Comparison of ENCODE assay signal across 20 mouse cellular contexts in genomic region chr9:54536236-54536635, GRCm38 (mm10). TPM values are rescaled to one million over a fixed set of nuclear protein-coding genes. Genes with fewer than 3 reads are reported as not detected.
A peak's percentile ranks its signal among the peaks of the same experiment; 100 is the strongest.
DNase-seq lines count a peak whose midpoint lies in the region; ATAC-seq and TF ChIP-seq lines count a peak whose summit lies in the region.
"Had no signal": no experiment of that assay in that cellular context is flagged by ENCODE, and none has a peak within 500 bp of the region (broad histone marks: within the 10 kb centered on the region; RNA-seq: fewer than 3 reads in every experiment).

No protein-coding gene starts in this region.

- H3K36me3 ChIP-seq in forebrain, embryonic 15.5 days = no peaks in the 10 kb centered on the region
- H3K36me3 ChIP-seq in forebrain, embryonic 12.5 days (replicated peaks) = no peaks in the 10 kb centered on the region
- no peaks in the 10 kb centered on the region for H3K36me3 ChIP-seq in forebrain, embryonic 16.5 days (ENCODE audit: control insufficient read depth, insufficient read depth)
- no peaks in the 10 kb centered on the region for H3K36me3 ChIP-seq in hindbrain, postnatal 0 days (ENCODE audit: insufficient read depth, low read length)
- H3K36me3 ChIP-seq: embryonic facial prominence, embryonic 15.5 days; heart, embryonic 15.5 days; neural tube, embryonic 12.5 days had no signal

- TF ChIP-seq CTCF in hindbrain, postnatal 0 days (IDR thresholded peaks at IDR 0.05; ENCODE audit: low read depth) = no peak

- H3K9ac ChIP-seq in forebrain, embryonic 15.5 days (replicated peaks) = no peak overlapping the region
- no peak overlapping the region for H3K9ac ChIP-seq in forebrain, embryonic 12.5 days
- H3K9ac ChIP-seq in forebrain, embryonic 16.5 days (replicated peaks; ENCODE audit: low read depth, low read length) = no peak overlapping the region
- H3K9ac ChIP-seq in hindbrain, postnatal 0 days (replicated peaks; ENCODE audit: low read length) = no peak overlapping the region
- H3K9ac ChIP-seq: embryonic facial prominence, embryonic 15.5 days; heart, embryonic 15.5 days; liver, embryonic 14.5 days; neural tube, embryonic 12.5 days had no signal

- ATAC-seq in forebrain, embryonic 15.5 days (replicated peaks) = 0 out of 2 replicates have a peak, but pooled peaks have one; percentile 12
- ATAC-seq in forebrain, embryonic 12.5 days (ENCODE audit: low FRiP score) = no peak
- 0 out of 2 replicates have a peak, but pooled peaks have one; percentile 5 for ATAC-seq in forebrain, embryonic 16.5 days
- ATAC-seq in hindbrain, postnatal 0 days = no peak
- ATAC-seq: activated CD4-positive, CD25-positive, alpha-beta regulatory T cell, adult 4 months; inflammation-experienced regulatory T-cells, adult 6 months; midbrain, embryonic 16.5 days had no signal

- no peaks in the 10 kb centered on the region for H3K27me3 ChIP-seq in forebrain, embryonic 15.5 days
- no peaks in the 10 kb centered on the region for H3K27me3 ChIP-seq in forebrain, embryonic 12.5 days
- no peaks in the 10 kb centered on the region for H3K27me3 ChIP-seq in forebrain, embryonic 16.5 days (replicated peaks; ENCODE audit: control insufficient read depth, insufficient read depth, low read length)
- no peaks in the 10 kb centered on the region for H3K27me3 ChIP-seq in hindbrain, postnatal 0 days (ENCODE audit: insufficient read depth, low read length)
- H3K27me3 ChIP-seq: embryonic facial prominence, embryonic 15.5 days; heart, embryonic 15.5 days; neural tube, embryonic 12.5 days had no signal

- no peak overlapping the region for H3K4me3 ChIP-seq in forebrain, embryonic 15.5 days
- no peak overlapping the region for H3K4me3 ChIP-seq in forebrain, embryonic 12.5 days (replicated peaks)
- no peak overlapping the region for H3K4me3 ChIP-seq in forebrain, embryonic 16.5 days (replicated peaks; ENCODE audit: low read length)
- H3K4me3 ChIP-seq in hindbrain, postnatal 0 days (ENCODE audit: low read length) = no peak overlapping the region
- H3K4me3 ChIP-seq: embryonic facial prominence, embryonic 15.5 days; heart, embryonic 15.5 days; neural tube, embryonic 12.5 days had no signal

- no peak overlapping the region for H3K4me2 ChIP-seq in forebrain, embryonic 15.5 days (replicated peaks)
- H3K4me2 ChIP-seq in forebrain, embryonic 12.5 days = no peak overlapping the region
- H3K4me2 ChIP-seq in forebrain, embryonic 16.5 days (ENCODE audit: low read length) = no peak overlapping the region
- no peak overlapping the region for H3K4me2 ChIP-seq in hindbrain, postnatal 0 days (ENCODE audit: low read depth, low read length)
- H3K4me2 ChIP-seq: embryonic facial prominence, embryonic 15.5 days; heart, embryonic 15.5 days; neural tube, embryonic 12.5 days had no signal

- DNase-seq in layer of hippocampus, postnatal 10 days (ENCODE audit: low spot score in 2 of 2) = peak; percentile 64 to 69
- no peak for DNase-seq in layer of hippocampus, adult 11-12 months (ENCODE audit: low spot score)
- DNase-seq in hindbrain, postnatal 0 days (ENCODE audit: low spot score) = peak; percentile 52
- no peak for DNase-seq in ovary, postnatal 36 days (ENCODE audit: low spot score)
- DNase-seq: spleen, adult 18-20 months; thymus, postnatal 25 days had no signal

- peaks cover 42% of the 10 kb centered on the region for H3K4me1 ChIP-seq in forebrain, embryonic 15.5 days
- peaks cover 20% of the 10 kb centered on the region for H3K4me1 ChIP-seq in forebrain, embryonic 12.5 days
- H3K4me1 ChIP-seq in forebrain, embryonic 16.5 days (replicated peaks; ENCODE audit: control insufficient read depth, insufficient read depth, low read length) = peaks cover 42% of the 10 kb centered on the region
- H3K4me1 ChIP-seq in hindbrain, postnatal 0 days (ENCODE audit: insufficient read depth, low read length) = peaks cover 18% of the 10 kb centered on the region
- H3K4me1 ChIP-seq: heart, embryonic 15.5 days had no signal

- WGBS in forebrain, embryonic 15.5 days = 32% methylated on average over 7 of the region's 7 CpGs
- 73% methylated on average over 7 of the region's 7 CpGs for WGBS in forebrain, embryonic 12.5 days
- 28% methylated on average over 7 of the region's 7 CpGs for WGBS in forebrain, embryonic 16.5 days
- WGBS in hindbrain, postnatal 0 days = 46% methylated on average over 7 of the region's 7 CpGs

- no peaks in the 10 kb centered on the region for H3K9me3 ChIP-seq in forebrain, embryonic 15.5 days
- H3K9me3 ChIP-seq in forebrain, embryonic 12.5 days = no peaks in the 10 kb centered on the region
- H3K9me3 ChIP-seq in forebrain, embryonic 16.5 days (ENCODE audit: control insufficient read depth, low read length) = no peaks in the 10 kb centered on the region
- no peaks in the 10 kb centered on the region for H3K9me3 ChIP-seq in hindbrain, postnatal 0 days (ENCODE audit: low read length)
- H3K9me3 ChIP-seq: embryonic facial prominence, embryonic 15.5 days; heart, embryonic 15.5 days; neural tube, embryonic 12.5 days had no signal

- peak overlapping the region; percentile 90 for H3K27ac ChIP-seq in forebrain, embryonic 15.5 days (replicated peaks)
- H3K27ac ChIP-seq in forebrain, embryonic 12.5 days = no peak overlapping the region
- peak overlapping the region; percentile 86 for H3K27ac ChIP-seq in forebrain, embryonic 16.5 days (ENCODE audit: low read length)
- no peak overlapping the region for H3K27ac ChIP-seq in hindbrain, postnatal 0 days
- H3K27ac ChIP-seq: embryonic facial prominence, embryonic 15.5 days; heart, embryonic 15.5 days; liver, embryonic 14.5 days; macrophage; neural tube, embryonic 12.5 days had no signal

RNA-seq across cellular contexts. Expression of gene Sh2d7, which starts 2.5 kb away (rescaled TPM):
- 0.15 and 0.22 TPM in 2 replicates for polyA plus RNA-seq in forebrain, embryonic 15.5 days (2015; fragmentation: Nextera tagmentation; extraction: Ambion mirVana)
- polyA plus RNA-seq in forebrain, embryonic 12.5 days (2016; fragmentation: Nextera tagmentation; extraction: Ambion mirVana) = 0.09 TPM in 1 of 2 replicates, not detected in the other
- not detected for total RNA-seq in layer of hippocampus, postnatal 10 days (2021)
- polyA plus RNA-seq in forebrain, embryonic 16.5 days (2015; fragmentation: Nextera tagmentation; extraction: Ambion mirVana) = 0.16 TPM in 1 of 2 replicates, not detected in the other
- not detected in 2 replicates for total RNA-seq in hindbrain, postnatal 0 days (2014; rRNA removed)
- 0.09 TPM in 1 of 2 replicates, not detected in the other for polyA plus RNA-seq in hindbrain, postnatal 0 days (2015; fragmentation: Nextera tagmentation; extraction: Ambion mirVana)
- total RNA-seq: gastrocnemius, postnatal 4 days; left cerebral cortex, postnatal 14 days had no signal
- polyA plus RNA-seq: activated CD4-positive, CD25-positive, alpha-beta regulatory T cell, adult 4 months; heart, embryonic 15.5 days; inflammation-experienced regulatory T-cells, adult 6 months; liver, embryonic 14.5 days; macrophage; midbrain, embryonic 16.5 days; neural tube, embryonic 12.5 days; stomach, embryonic 16.5 days had no signal

RNA-seq across cellular contexts. Expression of gene Cib2, which starts 23.8 kb away (rescaled TPM):
- 40.6 and 41.4 TPM in 2 replicates for polyA plus RNA-seq in forebrain, embryonic 15.5 days (2015; fragmentation: Nextera tagmentation; extraction: Ambion mirVana)
- polyA plus RNA-seq in forebrain, embryonic 12.5 days (2016; fragmentation: Nextera tagmentation; extraction: Ambion mirVana) = 19.1 and 20.2 TPM in 2 replicates
- 10 to 100 TPM; 29.9 to 31.8 TPM for total RNA-seq in layer of hippocampus, postnatal 10 days (2021)
- polyA plus RNA-seq in forebrain, embryonic 16.5 days (2015; fragmentation: Nextera tagmentation; extraction: Ambion mirVana) = 36.8 and 40.5 TPM in 2 replicates
- 43.4 and 53.8 TPM in 2 replicates for total RNA-seq in hindbrain, postnatal 0 days (2014; rRNA removed)
- polyA plus RNA-seq in hindbrain, postnatal 0 days (2015; fragmentation: Nextera tagmentation; extraction: Ambion mirVana) = 88.1 and 89.9 TPM in 2 replicates

RNA-seq across cellular contexts. Expression of gene Dmxl2, which starts 34.8 kb away (rescaled TPM):
- 52.4 and 53.5 TPM in 2 replicates for polyA plus RNA-seq in forebrain, embryonic 15.5 days (2015; fragmentation: Nextera tagmentation; extraction: Ambion mirVana)
- 19.4 and 21.0 TPM in 2 replicates for polyA plus RNA-seq in forebrain, embryonic 12.5 days (2016; fragmentation: Nextera tagmentation; extraction: Ambion mirVana)
- 100 to 1,000 TPM; 199 to 209 TPM for total RNA-seq in layer of hippocampus, postnatal 10 days (2021)
- polyA plus RNA-seq in forebrain, embryonic 16.5 days (2015; fragmentation: Nextera tagmentation; extraction: Ambion mirVana) = 57.0 and 60.6 TPM in 2 replicates
- total RNA-seq in hindbrain, postnatal 0 days (2014; rRNA removed) = 106 and 124 TPM in 2 replicates
- 42.9 and 46.2 TPM in 2 replicates for polyA plus RNA-seq in hindbrain, postnatal 0 days (2015; fragmentation: Nextera tagmentation; extraction: Ambion mirVana)

RNA-seq across cellular contexts. Expression of gene Idh3a, which starts 49.9 kb away (rescaled TPM):
- 139 and 143 TPM in 2 replicates for polyA plus RNA-seq in forebrain, embryonic 15.5 days (2015; fragmentation: Nextera tagmentation; extraction: Ambion mirVana)
- polyA plus RNA-seq in forebrain, embryonic 12.5 days (2016; fragmentation: Nextera tagmentation; extraction: Ambion mirVana) = 109 and 122 TPM in 2 replicates
- 100 to 1,000 TPM; 184 to 199 TPM for total RNA-seq in layer of hippocampus, postnatal 10 days (2021)
- polyA plus RNA-seq in forebrain, embryonic 16.5 days (2015; fragmentation: Nextera tagmentation; extraction: Ambion mirVana) = 151 and 163 TPM in 2 replicates
- 87.8 and 94.2 TPM in 2 replicates for total RNA-seq in hindbrain, postnatal 0 days (2014; rRNA removed)
- 208 and 217 TPM in 2 replicates for polyA plus RNA-seq in hindbrain, postnatal 0 days (2015; fragmentation: Nextera tagmentation; extraction: Ambion mirVana)

Comparison
In these comparisons a context has a peak if more than half of its experiments do, and no peak if none do; other contexts are left out.
1. ATAC-seq: peak in forebrain, embryonic 15.5 days (single experiment) and forebrain, embryonic 16.5 days (single experiment); none in forebrain, embryonic 12.5 days (single experiment) and hindbrain, postnatal 0 days (single experiment).
2. H3K27ac ChIP-seq: peak in forebrain, embryonic 15.5 days (single experiment) and forebrain, embryonic 16.5 days (single experiment); none in forebrain, embryonic 12.5 days (single experiment) and hindbrain, postnatal 0 days (single experiment).
3. DNase-seq: peak in layer of hippocampus, postnatal 10 days (2 of 2) and hindbrain, postnatal 0 days (single experiment); none in layer of hippocampus, adult 11-12 months (single experiment) and ovary, postnatal 36 days (single experiment).